Mouse (Mus musculus) forebrain, postnatal 0 days (tissue): ENCODE results near the gene Exd2. TPM values are rescaled to one million over a fixed set of nuclear protein-coding genes. Genes with fewer than 3 reads are reported as not detected.
A peak's percentile ranks its signal among the peaks of the same experiment; 100 is the strongest.

Experiments used
- ATAC-seq: fragments of 200-750 bp; cut with Nextera tagmentation; 2 replicates; pipeline ENCODE4 v1.8.0; 2017; ENCODE audit warnings: mild to moderate bottlenecking, moderate library complexity
- DNase-seq: peaks from one replicate; pipeline ENCODE4 v3.0.0-alpha.2; 2015
- H3K27ac ChIP-seq: fragments of 300-500 bp; sonication (generic); 2 replicates; pipeline ENCODE4 v1.5.1; 2014; ENCODE audit warnings: low read depth, mild to moderate bottlenecking, antibody characterized with exemption, low read length, moderate library complexity, mixed read lengths
- H3K27me3 ChIP-seq: fragments of 300-500 bp; sonication (generic); 2 replicates; pipeline ENCODE4 v1.6.1; 2014; ENCODE audit warnings: mild to moderate bottlenecking, low read length, mixed read lengths; ENCODE audit not compliant: insufficient read depth
- H3K36me3 ChIP-seq: fragments of 300-500 bp; sonication (generic); 2 replicates; pipeline ENCODE4 v1.6.1; 2014; ENCODE audit warnings: mild to moderate bottlenecking, moderate library complexity; ENCODE audit not compliant: insufficient read depth
- H3K4me1 ChIP-seq: fragments of 300-500 bp; sonication (generic); 2 replicates; pipeline ENCODE4 v1.6.1; 2014; ENCODE audit warnings: antibody characterized with exemption; ENCODE audit not compliant: insufficient read depth
- H3K4me2 ChIP-seq: fragments of 300-500 bp; sonication (generic); 2 replicates; pipeline ENCODE4 v1.6.1; 2014; ENCODE audit warnings: low read depth, mild to moderate bottlenecking, moderate library complexity
- H3K4me3 ChIP-seq: fragments of 300-500 bp; sonication (generic); 2 replicates; pipeline ENCODE4 v1.5.1; 2014; ENCODE audit warnings: low read depth, low read length, mixed read lengths
- H3K9ac ChIP-seq: fragments of 300-500 bp; sonication (generic); 2 replicates; pipeline ENCODE4 v1.6.1; 2014; ENCODE audit warnings: mild to moderate bottlenecking
- H3K9me3 ChIP-seq: fragments of 300-500 bp; sonication (generic); 2 replicates; pipeline ENCODE4 v1.6.1; 2016; ENCODE audit warnings: low read length
- CTCF ChIP-seq: sonication (generic); IDR thresholded peaks from 2 replicates; pipeline ENCODE4 v1.5.1; 2016; ENCODE audit warnings: antibody characterized with exemption, control low read depth, low read depth
- WGBS: fragments of 180-500 bp; shearing (Covaris S2); extraction: QIAGEN DNeasy Blood & Tissue Kit; methylation state at CpG from one replicate; pipeline ENCODE4 v1.1.7; 2014; 5-methylcytosine and 5-hydroxymethylcytosine counted together
- polyA plus RNA-seq: library from polyadenylated mRNA; unstranded; fragments of >200 nt; fragmentation: Nextera tagmentation; extraction: Ambion mirVana; gene quantifications from 2 replicates; pipeline ENCODE4 v1.2.1, GENCODE M21; 2015
- total RNA-seq: library from RNA; depleted of rRNA; stranded (reverse); fragments of >200 nt; gene quantifications from 2 replicates; pipeline ENCODE4 v1.2.3, GENCODE M21; 2014; rRNA removed

Exd2 gene
- total RNA-seq (35.4 and 42.0 TPM in 2 replicates), polyA plus RNA-seq (27.3 and 32.2 TPM in 2 replicates)

DNA sequence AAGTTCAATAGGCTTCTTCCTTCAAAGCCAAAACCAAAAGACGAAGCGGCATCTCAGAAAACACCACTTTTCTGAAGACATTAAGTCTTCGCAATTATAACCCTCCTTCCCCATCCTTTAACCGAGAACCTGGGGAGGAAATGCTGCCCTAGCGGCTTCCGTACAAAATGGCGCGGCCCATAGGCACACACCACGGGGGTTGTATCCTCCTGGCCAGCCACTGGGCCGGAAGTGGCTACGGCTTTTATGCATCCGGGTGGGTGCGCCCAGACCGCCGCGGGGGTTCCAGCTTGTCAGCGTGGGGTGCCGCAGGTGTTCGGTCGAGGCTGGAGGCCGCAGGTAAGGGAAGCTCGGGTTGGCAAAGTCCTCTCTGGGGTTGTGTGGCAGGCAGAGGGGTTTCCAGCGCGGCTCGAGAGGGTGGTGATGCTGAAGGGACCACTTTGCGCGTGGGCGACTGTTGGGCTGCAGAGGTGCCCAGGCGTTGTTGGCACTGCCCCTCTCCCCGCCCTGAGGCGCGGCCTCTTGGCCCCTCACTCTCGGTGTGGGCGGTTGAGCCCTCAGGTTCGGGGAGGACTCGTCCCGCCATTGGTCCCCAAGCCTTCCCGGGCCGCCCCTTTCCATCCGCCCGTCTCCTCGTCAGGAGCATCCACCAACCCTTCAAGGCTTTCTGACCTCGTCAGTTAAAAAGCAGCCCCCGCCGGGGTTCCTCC, at the start of gene Exd2:
Gene Exd2 (plus strand): TSS at position 154 of the 710 bp plus-strand sequence.
- Histone ChIP-seq H3K4me3 (peak within 1 kb of the TSS; percentile 81), H3K4me2 (peak within 1 kb of the TSS; percentile 88), H3K9me3 (no peaks in the 10 kb centered on the region), H3K9ac (peak within 1 kb of the TSS; percentile 73), H3K36me3 (no peaks in the 10 kb centered on the region), H3K4me1 (no peaks in the 10 kb centered on the region), H3K27me3 (no peaks in the 10 kb centered on the region), H3K27ac (peak within 1 kb of the TSS; percentile 74)
- peak; percentile 34 for TF ChIP-seq CTCF
- DNase-seq, result peak; percentile 94
- under 1% methylated on average over 44 of the region's 45 CpGs for WGBS
- ATAC-seq, result peak; percentile 98

- H3K9ac ChIP-seq, result no peak overlapping the region
- ATAC-seq (peak; percentile 27; the same call in 1 of the 2 replicates), DNase-seq (no peak)
- H3K9me3 ChIP-seq, result no peaks in the 10 kb centered on the region
- H3K27ac ChIP-seq, result no peak overlapping the region
- 67% methylated on average over 2 of the region's 2 CpGs for WGBS
- no peaks in the 10 kb centered on the region for H3K4me1 ChIP-seq
- H3K27me3 ChIP-seq, result no peaks in the 10 kb centered on the region
- no peak for TF ChIP-seq CTCF
- H3K4me2 ChIP-seq, result no peak overlapping the region
- no peak overlapping the region for H3K4me3 ChIP-seq
- H3K36me3 ChIP-seq, result 0 out of 2 replicates have a peak, but pooled peaks cover 6% of the 10 kb centered on the region
These were observed 47.8 kb upstream of the Exd2 start for GRCm38 (mm10) chr12:80415100-80415499.

DNA sequence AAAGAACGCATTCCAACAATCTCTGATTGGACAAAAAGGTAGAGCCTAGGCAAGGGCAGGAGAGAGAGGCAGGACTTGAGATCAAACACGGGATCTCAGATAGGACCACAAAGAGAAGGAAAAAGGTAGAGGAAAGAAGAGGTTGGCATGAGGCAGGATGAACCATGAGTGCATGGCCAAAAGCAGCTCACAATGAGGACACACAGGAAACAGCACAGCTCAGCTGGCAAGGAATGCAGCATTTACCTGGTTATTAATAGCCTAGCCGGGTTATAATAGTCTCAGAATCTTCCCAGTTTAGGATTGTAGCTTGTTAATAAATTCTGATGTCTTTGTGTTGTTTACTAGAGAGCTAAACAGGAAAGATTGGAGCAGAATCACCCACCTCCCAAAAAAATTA, 35.2 kb upstream of the Exd2 start:
- Histone ChIP-seq H3K36me3 (peaks cover 3% of the 10 kb centered on the region; the same call in 1 of the 2 replicates), H3K9me3 (no peaks in the 10 kb centered on the region), H3K4me3 (no peak overlapping the region), H3K9ac (no peak overlapping the region), H3K27ac (no peak overlapping the region), H3K27me3 (no peaks in the 10 kb centered on the region), H3K4me1 (no peaks in the 10 kb centered on the region), H3K4me2 (no peak overlapping the region)
- no peak for TF ChIP-seq CTCF
- ATAC-seq (no peak), DNase-seq (no peak)
- 88% methylated on average over 3 of the region's 3 CpGs for WGBS

DNA sequence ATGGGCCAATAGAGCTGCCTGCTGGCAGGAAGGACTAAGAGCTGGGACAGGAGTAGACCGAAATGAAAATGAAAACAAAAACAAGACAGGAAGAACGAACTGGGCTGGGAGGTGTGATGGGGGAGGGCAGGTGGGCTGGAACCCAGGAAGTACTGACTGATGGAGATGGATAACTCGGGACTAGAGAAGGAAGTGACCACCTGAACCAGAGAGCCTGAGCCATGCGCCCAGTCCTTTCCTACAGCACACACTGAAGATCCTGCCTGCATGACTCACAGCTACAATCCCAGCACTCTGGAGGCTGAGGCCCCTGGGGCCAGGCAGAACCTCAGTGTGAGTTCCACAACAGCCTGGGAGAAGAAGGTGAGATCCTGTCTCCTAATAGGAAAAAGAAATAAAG, 29.6 kb upstream of the Exd2 start:
- no peak for DNase-seq
- no peaks in the 10 kb centered on the region for H3K27me3 ChIP-seq
- H3K36me3 ChIP-seq, result 0 out of 2 replicates have a peak, but pooled peaks cover 3% of the 10 kb centered on the region
- TF ChIP-seq CTCF, result no peak
- no peaks in the 10 kb centered on the region for H3K9me3 ChIP-seq
- no peak overlapping the region for H3K4me2 ChIP-seq
- H3K4me1 ChIP-seq, result peaks cover 3% of the 10 kb centered on the region; the same call in 1 of the 2 replicates
- 76% methylated on average over 4 of the region's 4 CpGs for WGBS
- H3K27ac ChIP-seq, result no peak overlapping the region
- no peak for ATAC-seq
- H3K9ac ChIP-seq, result no peak overlapping the region
- H3K4me3 ChIP-seq, result no peak overlapping the region

DNA sequence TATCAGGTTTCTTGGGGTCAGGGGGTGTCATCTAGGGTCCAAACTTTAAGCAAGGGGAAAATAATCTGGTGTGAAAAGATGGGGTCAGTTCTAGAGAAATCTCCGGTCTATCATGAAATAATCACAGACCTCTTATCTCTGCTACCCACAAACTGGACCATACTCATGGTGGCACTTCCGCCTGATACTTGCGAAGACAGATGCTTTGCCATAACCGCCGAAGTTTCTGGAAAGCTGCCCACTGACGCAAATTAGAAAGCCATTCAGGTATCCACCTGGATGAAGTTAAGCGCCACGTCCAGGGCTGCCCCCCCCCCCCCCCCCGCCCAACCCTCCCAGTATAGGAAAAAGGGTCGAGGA, 28.3 kb upstream of the Exd2 start:
- H3K36me3 ChIP-seq, result 0 out of 2 replicates have a peak, but pooled peaks cover 3% of the 10 kb centered on the region
- TF ChIP-seq CTCF, result no peak
- ATAC-seq (no peak), DNase-seq (peak; percentile 28)
- H3K9me3 ChIP-seq, result no peaks in the 10 kb centered on the region
- peak overlapping the region; percentile 94 for H3K4me3 ChIP-seq
- peak overlapping the region; percentile 94 for H3K27ac ChIP-seq
- peak overlapping the region; percentile 75 for H3K4me2 ChIP-seq
- H3K4me1 ChIP-seq, result peaks cover 3% of the 10 kb centered on the region; the same call in 1 of the 2 replicates
- WGBS, result 4% methylated on average over 9 of the region's 10 CpGs
- no peaks in the 10 kb centered on the region for H3K27me3 ChIP-seq
- peak overlapping the region; percentile 82 for H3K9ac ChIP-seq

DNA sequence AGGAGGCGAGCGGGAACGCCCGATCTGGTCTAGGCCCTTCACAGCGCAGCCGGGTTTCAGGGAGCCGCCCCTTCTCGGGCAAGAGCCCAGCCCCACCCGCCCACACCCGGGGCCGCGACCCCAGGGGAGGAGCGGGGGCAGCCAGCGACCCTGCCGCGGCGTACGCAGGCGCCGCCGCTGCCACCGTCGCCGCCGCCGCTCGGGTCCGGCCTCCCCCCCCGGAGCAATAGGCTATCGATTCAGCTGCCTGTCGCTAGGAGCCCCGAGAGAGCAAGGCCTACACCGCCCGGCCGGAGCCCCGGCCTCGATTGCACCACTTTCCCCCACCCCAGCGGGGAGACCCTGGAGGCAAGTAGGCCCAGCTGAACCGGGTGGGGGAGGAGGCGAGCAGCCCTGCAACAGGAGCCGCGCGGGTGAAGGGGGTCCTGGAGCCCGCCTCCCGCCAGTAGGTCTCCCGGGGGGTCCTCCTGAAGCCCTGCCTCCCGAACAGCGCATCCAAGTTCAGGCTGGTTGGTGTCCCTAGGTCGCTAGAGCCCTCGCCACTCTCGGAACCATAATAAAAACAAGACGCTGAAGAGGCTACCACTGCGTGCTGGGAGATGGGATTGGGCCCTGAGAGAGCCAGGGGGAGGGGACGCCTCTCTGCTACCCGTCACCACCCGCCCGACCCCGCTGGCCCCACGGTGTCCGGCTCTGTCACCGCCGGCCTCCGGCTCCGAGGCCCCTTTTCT, 27.8 kb upstream of the Exd2 start:
- Histone ChIP-seq H3K27ac (peak overlapping the region; percentile 94), H3K4me2 (peak overlapping the region; percentile 75), H3K9ac (peak overlapping the region; percentile 82), H3K36me3 (0 out of 2 replicates have a peak, but pooled peaks cover 3% of the 10 kb centered on the region), H3K4me1 (peaks cover 3% of the 10 kb centered on the region; the same call in 1 of the 2 replicates), H3K4me3 (peak overlapping the region; percentile 94), H3K27me3 (no peaks in the 10 kb centered on the region), H3K9me3 (no peaks in the 10 kb centered on the region)
- peak; percentile 45 for TF ChIP-seq CTCF
- WGBS, result 2% methylated on average over 56 of the region's 64 CpGs
- ATAC-seq, result peak; percentile 86
- peak; percentile 73 for DNase-seq
